Mouse (Mus musculus) testis, adult 2 months (tissue): ENCODE measurements around the gene Sytl1.

Source experiments
- CTCF ChIP-seq: fragments of 200-500 bp; IDR thresholded peaks from 2 replicates; pipeline ENCODE4 v1.5.1; 2012; ENCODE audit warnings: low read depth, mild to moderate bottlenecking, inconsistent platforms, low read length, moderate library complexity; ENCODE audit not compliant: control insufficient read depth, insufficient read depth, insufficient replicate concordance
- POLR2A ChIP-seq: fragments of 200-500 bp; IDR thresholded peaks from 2 replicates; pipeline ENCODE4 v1.6.1; 2012; ENCODE audit warnings: low read depth, mild to moderate bottlenecking, inconsistent platforms, low read length, moderate library complexity; ENCODE audit not compliant: control insufficient read depth

DNA sequence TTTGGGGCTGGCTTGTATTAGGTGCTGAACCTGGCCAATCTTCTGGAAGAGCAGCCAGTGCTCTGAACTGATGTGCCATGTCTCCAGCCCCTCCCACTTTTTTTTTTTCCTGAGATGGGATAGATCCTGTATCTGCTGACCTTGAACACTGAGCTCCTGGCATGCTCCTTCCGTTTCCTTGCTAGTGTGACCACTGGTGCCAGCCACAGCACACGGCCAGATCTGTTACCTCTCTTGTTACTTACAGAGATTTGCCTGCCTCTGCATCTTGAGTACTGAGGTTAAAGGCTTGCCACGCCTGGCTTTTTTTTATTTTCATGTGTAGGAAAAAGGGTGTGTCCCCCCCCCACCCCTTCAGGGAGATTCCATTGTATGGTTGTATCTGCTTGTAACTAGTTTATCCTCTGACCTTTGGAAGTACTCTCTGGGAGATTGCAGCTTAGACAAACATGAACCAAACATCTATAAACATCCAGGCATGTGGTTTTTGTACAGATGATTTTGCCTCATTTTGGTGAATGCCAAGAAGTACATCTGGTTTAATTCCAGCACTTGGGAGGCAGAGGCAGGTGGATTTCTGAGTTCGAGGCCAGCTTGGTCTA is 23.7 kb upstream of the Sytl1 start:
- TF ChIP-seq CTCF = no peak
- TF ChIP-seq POLR2A = no peak
